Comparison of ENCODE assay signal across 8 mouse cellular contexts in the genomic region with DNA sequence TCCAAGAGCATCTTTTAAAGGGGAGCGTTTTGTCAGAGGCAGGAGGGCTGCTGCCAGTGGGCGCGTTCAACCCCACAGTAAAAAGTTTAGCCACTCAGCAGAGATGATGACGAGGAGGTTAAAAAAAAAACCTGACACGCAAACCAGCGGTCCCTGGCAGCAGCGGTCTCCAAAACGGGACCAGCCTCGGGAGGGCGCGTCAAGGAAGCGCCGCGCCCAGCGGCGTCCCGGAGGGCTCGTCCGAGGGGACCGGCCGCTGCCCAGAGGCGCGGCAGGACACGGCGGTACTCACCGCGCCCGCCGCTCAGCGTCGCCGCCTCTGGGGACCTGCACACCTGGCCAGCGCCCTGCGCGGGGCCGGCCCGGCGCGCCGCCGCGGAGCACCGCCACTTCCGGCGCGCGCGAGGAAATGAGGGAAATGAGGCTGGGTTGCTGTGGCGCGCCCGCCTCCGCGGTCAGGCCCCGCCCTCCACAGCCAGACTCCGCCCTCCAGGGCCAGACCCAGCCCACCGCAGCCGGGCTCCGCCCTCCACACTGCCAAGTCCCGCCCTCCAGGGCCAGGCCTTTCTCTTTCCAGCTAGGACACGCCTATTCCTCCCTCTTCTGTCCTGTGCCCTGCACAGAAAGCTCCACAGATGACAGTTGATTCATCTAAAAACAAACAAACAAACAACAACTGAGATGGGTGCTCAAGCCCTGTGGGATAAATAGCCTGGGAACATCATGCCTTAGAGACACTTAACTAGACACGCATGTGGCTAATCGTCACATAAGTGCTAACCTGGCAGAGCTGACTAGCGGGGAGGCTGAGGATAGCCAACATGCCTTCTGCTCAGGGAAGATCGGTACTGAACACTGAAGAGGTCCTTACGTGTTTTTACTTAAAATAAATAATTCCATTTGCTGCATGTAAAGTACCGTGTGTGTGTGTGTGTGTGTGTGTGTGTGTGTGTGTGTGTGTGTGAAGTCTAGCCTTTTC. TPM values are rescaled to one million over a fixed set of nuclear protein-coding genes. Genes with fewer than 3 reads are reported as not detected.
DNase-seq lines count a peak whose midpoint lies in the region; ATAC-seq lines count a peak whose summit lies in the region.

A gene (minus strand): TSS at position 410 of the 979 bp plus-strand sequence.

- DNase-seq in CD4-positive helper T cell, adult 2 months (ENCODE audit: low read depth, low spot score) = peak; percentile 91
- peak; percentile 51 for DNase-seq in brain, embryonic 18.5 days (ENCODE audit: low read depth, low spot score)
- DNase-seq in kidney, postnatal 14 days = peak; percentile 97
- DNase-seq in liver, embryonic 13.5 days = peak; percentile 93
- DNase-seq in neural tube, embryonic 10.5 days (ENCODE audit: extremely low spot score, low spot score) = peak; percentile 89

- H3K9me3 ChIP-seq in heart, embryonic 14.5 days (ENCODE audit: control insufficient read depth, low read length) = no peaks in the 10 kb centered on the region
- H3K9me3 ChIP-seq in liver, embryonic 13.5 days (replicated peaks) = no peaks in the 10 kb centered on the region
- no peaks in the 10 kb centered on the region for H3K9me3 ChIP-seq in stomach, embryonic 16.5 days (replicated peaks; ENCODE audit: control insufficient read depth, low read length)

- WGBS in heart, embryonic 14.5 days = 6% methylated on average over 63 of the region's 66 CpGs
- WGBS in liver, embryonic 13.5 days (ENCODE audit: insufficient replicate concordance) = 6% methylated on average over 55 of the region's 66 CpGs
- 5% methylated on average over 65 of the region's 66 CpGs for WGBS in stomach, embryonic 16.5 days

- H3K27me3 ChIP-seq in heart, embryonic 14.5 days (ENCODE audit: control insufficient read depth, insufficient read depth, low read length) = no peaks in the 10 kb centered on the region
- no peaks in the 10 kb centered on the region for H3K27me3 ChIP-seq in liver, embryonic 13.5 days
- H3K27me3 ChIP-seq in stomach, embryonic 16.5 days (ENCODE audit: control insufficient read depth, insufficient read depth, low read length) = no peaks in the 10 kb centered on the region

- H3K36me3 ChIP-seq in heart, embryonic 14.5 days (ENCODE audit: control insufficient read depth, insufficient read depth, low read length) = no peaks in the 10 kb centered on the region
- no peaks in the 10 kb centered on the region for H3K36me3 ChIP-seq in liver, embryonic 13.5 days
- no peaks in the 10 kb centered on the region for H3K36me3 ChIP-seq in stomach, embryonic 16.5 days (ENCODE audit: control insufficient read depth, insufficient read depth, low read length)

- H3K9ac ChIP-seq in heart, embryonic 14.5 days (ENCODE audit: low read length) = peak within 1 kb of the TSS; percentile 84
- peak within 1 kb of the TSS; percentile 82 for H3K9ac ChIP-seq in liver, embryonic 13.5 days
- H3K9ac ChIP-seq in stomach, embryonic 16.5 days (ENCODE audit: low read length) = peak within 1 kb of the TSS; percentile 85

- H3K4me1 ChIP-seq in heart, embryonic 14.5 days (ENCODE audit: control insufficient read depth in 2 of 2, insufficient read depth in 2 of 2, low read length in 2 of 2) = peaks cover 0 to 7% of the 10 kb centered on the region in 2 experiments; a peak in 2 of 4 replicates
- peaks cover 26% of the 10 kb centered on the region for H3K4me1 ChIP-seq in liver, embryonic 13.5 days (replicated peaks)
- H3K4me1 ChIP-seq in stomach, embryonic 16.5 days (ENCODE audit: control insufficient read depth, insufficient read depth, low read length) = 0 out of 2 replicates have a peak, but pooled peaks cover 3% of the 10 kb centered on the region

- peak within 1 kb of the TSS; percentile 80 to 87 for H3K4me3 ChIP-seq in heart, embryonic 14.5 days (ENCODE audit: control insufficient read depth in 1 of 2, insufficient read depth in 1 of 2, low read depth in 1 of 2, low read length in 2 of 2)
- peak within 1 kb of the TSS; percentile 81 for H3K4me3 ChIP-seq in liver, embryonic 13.5 days (replicated peaks)
- H3K4me3 ChIP-seq in stomach, embryonic 16.5 days (replicated peaks; ENCODE audit: low read length) = peak within 1 kb of the TSS; percentile 76

- peak; percentile 94 for ATAC-seq in erythroid progenitor cell, adult 5-6 weeks (replicated peaks; ENCODE audit: low FRiP score, poor library complexity, severe bottlenecking)
- ATAC-seq in heart, embryonic 14.5 days (ENCODE audit: insufficient number of reproducible peaks, insufficient read depth, low FRiP score, low read depth) = peak; percentile 99
- ATAC-seq in liver, embryonic 13.5 days (ENCODE audit: low read depth) = peak; percentile 96
- ATAC-seq in stomach, embryonic 16.5 days (ENCODE audit: insufficient read depth, low FRiP score) = peak; percentile 99

- peak within 1 kb of the TSS; percentile 88 for H3K4me2 ChIP-seq in heart, embryonic 14.5 days (ENCODE audit: low read length)
- H3K4me2 ChIP-seq in liver, embryonic 13.5 days = peak within 1 kb of the TSS; percentile 84
- H3K4me2 ChIP-seq in stomach, embryonic 16.5 days (ENCODE audit: low read depth, low read length) = peak within 1 kb of the TSS; percentile 72

- peak within 1 kb of the TSS; percentile 46 to 70 for H3K27ac ChIP-seq in heart, embryonic 14.5 days (replicated peaks in 1 of 2; ENCODE audit: control insufficient read depth in 1 of 2, insufficient read depth in 1 of 2, low read depth in 2 of 2, low read length in 2 of 2)
- peak within 1 kb of the TSS; percentile 75 for H3K27ac ChIP-seq in liver, embryonic 13.5 days
- peak within 1 kb of the TSS; percentile 71 for H3K27ac ChIP-seq in stomach, embryonic 16.5 days (ENCODE audit: low read length)

RNA-seq across cellular contexts. Expression of the gene that starts here (rescaled TPM):
- 20.1 and 24.1 TPM in 2 replicates for total RNA-seq in erythroid progenitor cell, adult 5-6 weeks (2015; ENCODE audit: low replicate concordance)
- total RNA-seq in erythroid progenitor cell, adult 5-6 weeks (2017; ENCODE audit: low replicate concordance) = 30.2 and 36.1 TPM in 2 replicates
- polyA plus RNA-seq in heart, embryonic 14.5 days (2014; fragmentation: Nextera tagmentation; extraction: Ambion mirVana) = 13.4 and 15.8 TPM in 2 replicates
- polyA plus RNA-seq in liver, embryonic 13.5 days (2015; fragmentation: Nextera tagmentation; extraction: Ambion mirVana) = 7.7 and 8.6 TPM in 2 replicates
- 16.0 and 16.8 TPM in 2 replicates for polyA plus RNA-seq in stomach, embryonic 16.5 days (2015; fragmentation: Nextera tagmentation; extraction: Ambion mirVana)

Comparison
In these comparisons a context has a peak if more than half of its experiments do, and no peak if none do; other contexts are left out.
1. Peak in every context shown above with its lines: DNase-seq, ATAC-seq, H3K4me3 ChIP-seq and H3K27ac ChIP-seq.